Mouse (Mus musculus): ENCODE data around the gene Fam173a. TPM values are rescaled to one million over a fixed set of nuclear protein-coding genes. Genes with fewer than 3 reads are reported as not detected.
"Not testable (repeated sequence)": the region's sequence is repeated elsewhere in the genome, so short reads cannot be mapped to it uniquely, and the experiment has no call there.

Fam173a gene
- polyA plus RNA-seq, 1 experiment, result 91.8 TPM

DNA sequence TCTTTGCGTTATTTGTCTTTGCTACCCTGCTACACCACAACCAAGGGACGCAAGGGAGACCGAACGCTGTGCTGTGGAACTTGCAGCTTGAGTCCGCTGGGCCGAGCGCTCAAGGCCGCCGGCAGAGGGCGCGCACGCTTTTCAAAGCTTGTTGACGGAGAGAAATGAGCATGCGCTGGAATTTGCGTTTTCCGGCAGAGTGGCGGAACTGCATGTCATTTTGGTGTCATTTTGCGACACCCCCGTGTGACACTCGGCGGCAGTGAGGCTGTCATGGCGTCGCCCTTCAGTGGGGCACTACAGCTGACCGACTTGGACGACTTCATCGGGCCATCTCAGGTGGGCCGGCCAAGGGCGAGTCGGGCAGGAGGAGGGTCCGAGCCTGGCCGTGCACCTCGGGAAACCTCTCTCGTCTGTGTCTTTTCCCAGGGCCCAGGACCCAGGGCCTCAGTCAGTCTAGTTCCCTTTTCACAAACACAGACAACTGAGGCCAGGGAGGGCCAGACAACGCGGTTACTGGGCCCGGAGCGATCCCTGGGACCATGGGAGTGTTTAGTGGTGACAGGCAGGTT lies 19.1 kb downstream of the Fam173a start, which contains the start of gene Narfl:
Gene Narfl (plus strand): TSS at position 228 of the 572 bp plus-strand sequence.
- under 1% methylated on average over 37 of the region's 37 CpGs for WGBS
- peak; percentile 93 for DNase-seq (ENCODE audit: low read depth, low spot score)

DNA sequence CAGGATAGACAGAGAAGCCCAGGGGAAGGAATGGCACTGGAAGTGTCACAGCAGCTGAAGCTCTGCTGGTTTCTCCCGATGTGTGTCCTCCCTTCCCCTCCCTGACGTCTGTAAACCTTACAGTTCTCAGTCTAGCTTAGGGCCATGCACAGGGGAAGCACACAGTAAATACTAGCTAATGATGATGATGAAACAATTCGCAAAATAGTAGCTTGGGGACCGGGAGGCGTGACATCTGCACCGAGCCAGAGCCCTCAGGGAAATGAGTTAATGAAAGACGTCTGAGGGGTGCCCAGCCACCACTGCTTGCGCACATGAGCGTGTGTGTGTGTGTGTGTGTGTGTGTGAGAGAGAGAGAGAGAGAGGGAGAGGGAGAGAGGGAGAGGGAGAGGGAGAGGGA lies 23.4 kb downstream of the Fam173a start:
- DNase-seq (ENCODE audit: low read depth, low spot score), result no peak
- WGBS, result 51% methylated on average over 9 of the region's 9 CpGs

DNA sequence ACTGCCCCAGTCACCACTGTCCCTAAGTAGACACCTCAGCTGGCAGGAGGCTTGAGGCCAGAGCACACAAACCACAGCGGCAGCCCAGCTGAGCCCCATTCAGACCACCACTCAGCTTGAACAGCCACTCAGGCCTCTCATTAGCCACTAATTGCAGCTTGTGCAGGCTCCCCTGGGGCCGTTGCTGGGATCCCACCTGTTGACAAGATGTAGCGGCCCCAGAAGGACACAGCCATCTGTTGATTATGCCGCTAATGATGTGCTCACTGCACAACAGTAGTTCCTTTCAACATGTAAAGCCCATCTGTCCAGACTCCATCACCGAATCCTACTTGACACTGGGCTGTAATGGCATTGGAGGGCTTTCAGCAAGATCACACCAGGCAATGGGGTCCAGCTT lies 26.8 kb downstream of the Fam173a start:
- no peak for DNase-seq (ENCODE audit: low read depth, low spot score)
- 69% methylated on average over 5 of the region's 5 CpGs for WGBS

DNA sequence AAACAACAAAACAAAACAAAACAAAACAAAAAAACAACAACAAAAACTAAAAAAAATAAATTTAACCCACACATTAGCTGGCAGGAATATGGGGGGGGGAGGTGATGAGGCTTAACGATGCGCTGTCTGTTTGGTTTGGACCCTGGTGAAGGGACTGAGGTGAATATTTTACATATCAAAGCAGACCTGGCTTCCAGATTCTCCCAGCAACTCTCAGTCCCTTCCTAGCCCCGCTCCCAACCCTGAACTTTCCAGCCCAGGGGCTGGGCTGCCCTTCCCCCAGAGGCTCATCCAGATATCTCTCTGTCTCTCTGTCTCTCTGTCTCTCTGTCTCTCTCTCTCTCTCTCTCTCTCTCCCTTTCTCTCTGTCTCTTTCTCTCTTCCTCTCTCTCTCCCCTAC lies 30.1 kb downstream of the Fam173a start:
- DNase-seq (ENCODE audit: low read depth, low spot score), result no peak
- WGBS, result 46% methylated on average over 3 of the region's 3 CpGs

DNA sequence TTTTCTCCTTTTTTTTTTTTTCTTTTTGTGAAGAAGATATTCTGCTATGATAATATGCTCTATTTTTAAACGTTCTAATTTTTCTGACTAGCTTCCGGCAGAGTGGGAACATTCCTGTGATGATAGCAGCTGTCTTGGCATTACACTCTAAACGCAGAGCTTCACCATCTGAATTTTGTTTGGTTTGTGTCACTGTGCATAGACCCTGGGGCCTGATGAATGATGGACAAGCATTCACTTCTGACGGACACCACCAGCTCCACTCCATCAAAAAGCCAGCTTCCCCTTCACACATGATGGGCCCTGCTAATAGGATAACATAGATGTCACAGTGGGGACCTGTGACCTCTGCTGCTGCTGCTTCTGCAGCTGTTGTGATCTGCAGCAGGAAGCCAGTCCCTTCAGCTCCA lies 31.1 kb downstream of the Fam173a start:
- 48% methylated on average over 4 of the region's 4 CpGs for WGBS
- no peak for DNase-seq (ENCODE audit: low read depth, low spot score)

DNA sequence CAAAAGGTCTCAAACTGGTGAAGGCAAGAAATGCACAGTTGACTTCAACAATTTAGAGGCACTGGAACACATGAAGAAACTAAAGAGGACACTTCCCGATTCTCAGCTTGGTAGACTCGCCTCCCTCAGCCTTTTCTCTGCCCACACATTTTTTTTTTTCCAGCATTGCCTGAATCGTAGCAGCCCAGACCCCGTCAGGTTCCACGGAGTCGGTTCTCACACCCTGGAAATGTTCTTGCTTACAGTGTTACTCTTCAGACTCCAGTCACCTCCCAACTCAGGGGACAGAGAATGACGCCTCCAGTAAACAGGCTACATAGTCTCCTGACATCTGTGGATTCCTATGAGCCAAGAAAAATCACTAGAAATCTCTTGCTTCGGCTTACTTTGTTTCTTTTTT lies 32.6 kb downstream of the Fam173a start:
- DNase-seq (ENCODE audit: low read depth, low spot score), result no peak
- WGBS, result 70% methylated on average over 8 of the region's 8 CpGs

DNA sequence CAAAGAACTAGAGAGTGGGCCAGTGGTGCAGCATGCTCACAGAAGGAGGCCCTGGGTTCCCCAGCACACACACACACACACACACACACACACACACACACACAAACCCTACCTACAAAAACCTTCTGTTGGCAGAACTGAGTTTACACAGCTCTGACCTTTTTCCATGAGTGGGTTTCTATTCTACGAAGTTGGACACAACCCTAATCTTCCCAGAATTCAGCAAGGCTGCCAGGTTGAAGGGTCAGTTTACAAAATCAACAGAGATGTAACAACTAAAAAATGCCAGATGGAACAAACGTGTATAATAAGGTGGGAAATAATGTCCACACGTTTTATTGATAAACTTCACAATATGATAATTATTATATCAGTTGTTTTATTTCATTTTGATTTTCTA lies 35.0 kb downstream of the Fam173a start:
- WGBS, result 55% methylated on average over 3 of the region's 3 CpGs

DNA sequence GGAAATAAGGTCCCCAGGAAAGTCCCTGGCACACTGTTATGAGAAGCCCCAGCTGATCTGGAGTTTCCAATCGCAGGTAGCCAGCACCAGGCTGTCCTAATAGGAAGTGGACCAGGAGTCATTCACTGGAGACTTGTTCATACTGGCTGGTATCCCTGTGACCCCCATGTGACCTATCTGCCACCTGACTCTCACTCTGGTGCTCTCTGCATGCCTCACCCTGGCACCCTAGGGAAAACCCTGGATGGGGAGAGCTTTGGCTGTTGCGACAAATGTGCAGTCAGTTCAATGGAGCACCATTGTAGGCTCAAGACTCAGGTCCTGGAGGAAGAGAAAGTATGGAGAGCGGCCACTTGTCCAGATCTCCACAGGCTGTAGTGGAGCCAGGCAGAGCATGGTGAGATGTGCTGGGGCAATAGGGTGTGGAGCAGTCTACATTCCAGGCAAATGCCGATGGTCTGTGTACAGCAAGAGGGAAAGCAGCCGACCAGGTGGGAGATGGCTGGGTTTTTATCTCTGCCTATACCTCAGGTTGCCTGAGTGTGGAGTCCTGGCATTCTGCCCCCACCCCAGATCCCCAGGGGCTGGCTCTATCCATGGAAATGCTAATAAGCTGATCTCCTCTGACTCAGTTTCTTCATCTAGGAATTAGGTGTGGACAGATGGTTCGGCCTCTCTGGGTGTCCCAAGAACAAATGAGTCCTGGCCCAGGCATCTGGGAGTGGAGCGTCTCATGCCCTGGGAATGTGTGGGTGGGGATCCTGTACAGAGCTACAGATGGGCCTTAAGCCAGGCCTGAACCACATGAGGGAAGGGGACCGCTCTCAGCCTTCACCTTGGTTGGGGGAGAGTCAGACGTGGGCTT lies 36.1 kb downstream of the Fam173a start:
- 53% methylated on average over 9 of the region's 9 CpGs for WGBS
- DNase-seq (ENCODE audit: low read depth, low spot score), result no peak

More for the DNA sequence above, 35.0 kb downstream of the Fam173a start:
- DNase-seq (ENCODE audit: low read depth, low spot score), result no peak

DNA sequence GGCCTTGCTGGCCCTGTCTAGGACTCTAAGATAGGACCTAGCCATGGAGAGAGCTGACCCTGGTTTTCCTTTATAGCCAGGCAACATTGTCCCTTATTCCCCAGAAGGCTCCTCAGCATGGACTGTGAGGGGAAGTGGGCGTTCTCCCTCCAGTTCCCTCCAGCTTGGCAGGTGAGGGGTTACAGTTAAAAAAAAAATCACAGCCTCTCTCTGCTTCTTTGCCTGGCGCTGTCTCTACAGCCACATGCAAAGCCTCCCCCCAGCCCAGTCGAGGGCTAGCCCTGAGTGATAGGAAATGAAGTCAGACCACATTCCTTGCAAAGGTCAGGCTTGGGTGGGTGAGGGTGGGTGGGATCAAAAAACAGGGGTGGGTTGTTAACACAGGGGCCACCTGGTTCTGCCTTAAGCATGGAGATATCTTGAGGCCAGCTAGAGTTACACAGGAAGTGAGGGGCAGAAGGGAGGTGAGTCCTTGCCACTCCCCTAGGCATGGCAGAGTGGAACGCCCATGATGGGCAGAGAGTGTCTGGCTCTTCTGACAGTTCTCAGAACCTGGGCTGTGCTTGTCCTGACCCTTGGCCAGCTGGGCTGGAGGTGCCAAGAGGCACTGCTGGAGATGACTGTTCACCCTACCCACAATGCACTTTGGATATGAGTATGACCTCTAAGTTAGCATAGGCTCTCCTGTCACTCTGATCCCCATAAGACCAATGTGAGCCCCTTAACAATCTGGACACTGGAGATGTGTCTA lies 36.9 kb downstream of the Fam173a start:
- 19% methylated on average over 4 of the region's 4 CpGs for WGBS

DNA sequence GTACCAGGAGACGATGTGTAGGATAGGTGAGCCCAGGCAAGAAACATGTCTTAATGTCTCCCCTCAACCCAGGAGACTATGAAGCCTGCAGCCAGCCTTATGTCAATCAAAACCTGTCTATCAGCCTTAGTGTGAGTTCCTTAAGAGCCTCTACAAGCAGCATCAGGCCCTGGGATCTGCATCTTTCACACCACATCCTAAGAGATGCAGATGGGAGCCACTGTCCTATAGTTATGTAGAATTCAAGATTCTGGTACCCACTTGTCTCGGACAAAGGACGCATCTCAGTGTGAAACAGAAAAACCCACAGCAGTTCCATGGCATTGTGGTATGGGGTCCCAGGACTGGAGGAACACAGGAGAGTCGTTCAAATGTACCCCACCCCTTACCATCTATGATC lies 37.6 kb downstream of the Fam173a start:
- DNase-seq (ENCODE audit: low read depth, low spot score), result no peak
- WGBS, result 79% methylated on average over 4 of the region's 4 CpGs

More for the DNA sequence above, 36.9 kb downstream of the Fam173a start:
- no peak for DNase-seq (ENCODE audit: low read depth, low spot score)

DNA sequence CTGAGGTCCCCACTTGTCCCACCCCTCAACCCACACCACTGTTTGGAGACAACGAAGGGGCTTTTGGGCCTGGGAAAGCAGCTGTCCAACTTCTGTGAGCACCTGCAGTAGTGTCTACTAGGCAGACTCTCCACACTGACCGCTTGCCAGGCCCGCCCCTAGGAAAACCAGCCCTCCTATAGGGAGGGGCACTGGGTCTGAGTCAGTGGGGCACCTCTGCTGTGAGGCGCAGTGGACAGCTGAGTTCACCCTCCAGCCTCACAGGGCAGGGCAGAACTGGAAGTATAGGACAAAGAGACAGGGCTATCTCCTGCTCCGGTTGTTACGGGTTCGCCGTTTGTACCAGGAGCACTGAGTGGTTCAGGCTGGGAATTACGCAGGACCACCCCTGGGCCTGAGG lies 38.5 kb downstream of the Fam173a start, which contains the start of gene Msln:
Gene Msln (minus strand): TSS at position 138 of the 400 bp plus-strand sequence.
- no peak for DNase-seq (ENCODE audit: low read depth, low spot score)
- WGBS, result 66% methylated on average over 9 of the region's 9 CpGs

DNA sequence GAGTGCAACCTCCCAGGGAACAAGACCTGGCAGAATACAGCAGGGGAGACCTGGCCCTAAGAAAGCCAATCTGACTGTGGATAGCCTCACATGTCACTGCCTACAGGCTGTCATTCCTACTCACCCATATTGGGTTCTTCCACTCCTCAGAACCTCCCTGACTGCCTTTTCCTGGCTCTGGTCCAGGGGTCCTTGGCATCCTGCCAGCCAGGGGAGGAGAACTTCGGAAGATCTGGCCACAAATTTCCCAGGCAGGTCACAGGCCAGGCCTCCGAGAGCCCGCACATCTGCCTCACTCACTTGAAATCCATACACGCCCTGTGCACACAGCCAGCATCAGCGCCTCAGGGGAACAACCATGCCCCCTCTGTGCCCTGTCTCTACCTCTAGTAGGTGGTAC lies 41.3 kb downstream of the Fam173a start:
- 9% methylated on average over 5 of the region's 5 CpGs for WGBS
- DNase-seq (ENCODE audit: low read depth, low spot score), result no peak

DNA sequence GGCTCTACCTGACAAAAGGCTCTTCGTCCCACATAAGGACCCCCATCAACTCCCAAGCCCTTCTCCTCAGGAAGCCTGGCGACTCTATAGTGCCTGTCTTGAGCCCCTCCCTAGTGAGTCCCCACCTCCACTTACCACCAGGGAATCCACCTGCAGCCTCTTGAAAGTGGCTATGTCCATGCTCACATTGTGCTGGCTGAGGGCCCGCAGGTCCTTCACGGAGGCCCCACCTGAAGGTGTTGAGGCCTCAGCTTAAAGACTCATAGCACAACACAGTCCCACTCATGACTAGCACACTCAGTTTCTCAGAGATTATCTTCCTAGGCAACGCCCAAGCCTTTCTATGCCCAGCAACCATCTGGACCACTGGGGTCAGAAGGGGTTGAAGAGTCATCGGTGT lies 43.4 kb downstream of the Fam173a start:
- no peak for DNase-seq (ENCODE audit: low read depth, low spot score)
- 81% methylated on average over 6 of the region's 6 CpGs for WGBS

DNA sequence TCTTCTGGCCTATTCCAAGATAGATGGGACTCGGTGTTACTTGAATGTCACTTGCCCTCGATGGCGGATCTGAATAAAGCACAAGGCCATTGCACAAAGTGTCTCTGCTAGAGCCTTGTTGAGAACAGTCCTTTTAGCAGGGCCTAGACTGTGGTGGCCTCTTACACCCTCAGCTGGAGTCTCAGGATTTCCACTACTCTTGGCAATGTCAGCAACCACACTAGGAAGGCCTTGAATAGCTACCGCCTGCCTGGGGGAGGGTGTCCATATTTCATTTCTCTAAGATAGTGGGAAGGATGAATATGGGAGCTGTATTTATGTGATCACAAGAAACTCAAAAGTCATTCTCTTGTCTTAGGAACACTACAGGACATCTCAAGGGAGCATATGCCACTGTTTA lies 44.5 kb downstream of the Fam173a start:
- WGBS, result 95% methylated on average over 4 of the region's 4 CpGs
- DNase-seq (ENCODE audit: low read depth, low spot score), result no peak

DNA sequence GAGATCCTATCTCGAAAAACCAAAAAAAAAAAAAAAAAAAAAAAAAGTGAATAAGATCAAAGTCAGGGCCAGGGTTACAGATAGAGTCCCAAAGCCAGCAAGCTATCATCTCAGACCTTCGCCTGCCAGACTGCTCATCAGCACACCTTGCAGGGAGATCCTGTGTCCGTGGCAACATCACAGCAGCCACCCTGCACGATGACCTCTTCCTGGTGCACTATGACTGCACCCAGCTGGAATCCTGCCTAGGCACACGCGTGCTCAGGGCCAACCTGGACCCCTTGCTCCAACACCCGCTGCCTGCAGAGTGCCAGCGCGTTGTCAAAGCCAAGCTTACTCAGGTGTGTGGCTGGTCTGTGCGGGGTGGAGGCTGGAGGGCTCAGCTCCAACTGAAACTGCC lies 48.4 kb downstream of the Fam173a start:
- WGBS, result 71% methylated on average over 10 of the region's 10 CpGs
- DNase-seq (ENCODE audit: low read depth, low spot score), result no peak

DNA sequence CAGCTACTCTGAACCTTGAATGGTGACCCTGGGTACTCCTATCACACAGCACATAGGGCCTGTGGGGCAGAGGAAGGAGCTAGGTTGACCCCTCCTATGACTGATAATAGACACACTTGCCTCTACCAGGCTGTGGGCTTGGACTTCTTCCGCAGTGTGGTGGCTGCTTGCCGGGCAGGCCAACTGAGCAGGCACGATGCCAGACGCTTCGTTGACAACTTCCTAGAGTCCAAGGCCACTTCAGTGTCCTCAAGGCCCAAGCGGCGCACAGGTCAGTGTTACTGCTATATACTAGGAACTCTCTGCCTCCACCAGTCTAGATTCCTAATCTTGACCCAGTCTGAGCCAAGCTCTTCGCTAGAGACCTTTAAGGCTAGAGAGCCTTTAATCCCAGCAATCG lies 48.9 kb downstream of the Fam173a start:
- no peak for DNase-seq (ENCODE audit: low read depth, low spot score)
- WGBS, result 80% methylated on average over 9 of the region's 9 CpGs

DNA sequence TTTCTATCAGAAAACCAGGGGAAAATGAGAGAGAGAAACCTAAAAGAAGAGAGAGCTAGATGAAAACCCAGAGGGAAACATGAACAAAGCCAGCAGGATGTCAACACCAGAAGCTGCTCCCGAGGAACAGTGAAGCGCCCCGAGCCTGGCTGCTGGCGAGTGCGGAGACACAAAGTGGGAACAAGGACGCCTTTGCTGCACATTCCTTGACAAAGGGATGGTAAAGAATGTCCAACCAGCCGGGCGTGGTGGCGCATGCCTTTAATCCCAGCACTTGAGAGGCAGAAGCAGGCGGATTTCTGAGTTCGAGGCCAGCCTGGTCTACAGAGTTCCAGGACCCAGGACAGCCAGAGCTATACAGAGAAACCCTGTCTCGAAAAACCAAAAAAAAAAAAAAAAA lies 51.2 kb downstream of the Fam173a start:
- WGBS, result 70% methylated on average over 12 of the region's 12 CpGs
- DNase-seq (ENCODE audit: low read depth, low spot score), result not testable (repeated sequence)
